ENCODE assay signal across 13 mouse cellular contexts in the genomic region with DNA sequence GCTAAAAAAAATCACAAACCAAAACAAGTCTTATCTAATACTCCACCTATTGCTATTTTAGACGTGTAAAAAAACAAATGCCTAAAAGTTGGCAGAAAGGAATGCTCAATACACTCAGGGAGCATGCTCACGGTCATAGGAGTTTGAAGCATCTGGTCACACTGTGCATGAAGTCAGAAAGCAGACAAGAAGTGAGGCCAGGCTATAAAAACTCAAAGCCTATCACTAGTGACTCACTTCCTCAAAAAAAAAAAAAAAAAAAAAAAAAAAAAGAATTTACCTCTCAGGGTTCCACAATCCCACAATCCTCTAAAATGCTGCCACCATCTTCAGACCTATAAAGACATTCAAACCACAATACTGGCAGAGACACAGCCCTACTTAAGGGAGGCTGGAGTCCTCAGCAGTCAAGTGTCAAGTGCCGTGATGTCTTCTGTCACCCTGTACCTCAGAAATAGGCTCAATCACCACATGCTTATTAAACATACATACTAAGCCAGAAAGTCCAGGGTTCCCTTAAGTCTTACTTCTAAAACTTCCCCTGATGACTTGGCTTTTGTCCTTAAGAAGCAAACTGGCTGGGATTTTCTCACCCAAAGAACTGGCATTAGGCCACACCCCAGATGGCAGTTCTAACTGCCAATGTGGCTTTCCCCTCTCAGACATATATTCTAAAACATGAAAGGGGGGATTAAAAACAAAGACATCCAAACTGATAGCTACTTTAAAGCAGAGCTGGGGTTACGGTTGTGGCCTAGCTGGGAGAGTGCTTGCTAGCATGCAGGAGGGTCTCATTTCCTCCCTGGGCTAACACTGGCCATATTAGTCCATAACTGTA. TPM values are rescaled to one million over a fixed set of nuclear protein-coding genes. Genes with fewer than 3 reads are reported as not detected.
DNase-seq lines count a peak whose midpoint lies in the region; ATAC-seq and TF ChIP-seq lines count a peak whose summit lies in the region.
"Had no signal": no experiment of that assay in that cellular context is flagged by ENCODE, and none has a peak within 500 bp of the region (broad histone marks: within the 10 kb centered on the region; RNA-seq: fewer than 3 reads in every experiment).

No protein-coding gene starts in this region.

- no peaks in the 10 kb centered on the region for H3K9me3 ChIP-seq in ES-E14 (ENCODE audit: control insufficient read depth, insufficient read depth, low read depth, low read length)
- no peaks in the 10 kb centered on the region for H3K9me3 ChIP-seq in heart, postnatal 0 days (replicated peaks; ENCODE audit: control insufficient read depth, low read length)
- H3K9me3 ChIP-seq in neural tube, embryonic 15.5 days (replicated peaks), result no peaks in the 10 kb centered on the region
- H3K9me3 ChIP-seq: embryonic facial prominence, embryonic 13.5 days had no signal

- no peaks in the 10 kb centered on the region for H3K4me1 ChIP-seq in ES-E14 (ENCODE audit: control insufficient read depth in 2 of 2, insufficient read depth in 2 of 2, low read length in 2 of 2, poor library complexity in 1 of 2)
- H3K4me1 ChIP-seq in heart, postnatal 0 days (ENCODE audit: control insufficient read depth, insufficient read depth), result no peaks in the 10 kb centered on the region
- no peaks in the 10 kb centered on the region for H3K4me1 ChIP-seq in neural tube, embryonic 15.5 days
- H3K4me1 ChIP-seq: embryonic facial prominence, embryonic 13.5 days had no signal

- WGBS in heart, postnatal 0 days, result 40% methylated on average over 4 of the region's 4 CpGs
- WGBS in neural tube, embryonic 15.5 days, result 70% methylated on average over 4 of the region's 4 CpGs

- intact Hi-C loops in heart, postnatal 36 days (cut with DNase I), result no loop called here

- TF ChIP-seq EP300 in heart, postnatal 0 days (IDR thresholded peaks at IDR 0.05; ENCODE audit: low read depth), result no peak

- DNase-seq in heart, adult 9 months (ENCODE audit: low spot score in 2 of 2), result peak; percentile 48 to 49
- no peak for DNase-seq in heart, postnatal 36 days
- DNase-seq in ES-E14 (ENCODE audit: low read depth, low spot score), result no peak
- DNase-seq in cerebellum, adult 8-10 months, result peak; percentile 21
- no peak for DNase-seq in heart, postnatal 0 days (ENCODE audit: low spot score)
- no peak for DNase-seq in spleen, postnatal 10 days (ENCODE audit: low spot score in 2 of 2)
- DNase-seq in left cerebral cortex, adult 18-20 months (ENCODE audit: low spot score in 2 of 2), result no peak
- DNase-seq: adrenal gland, postnatal 25 days; gastrocnemius, postnatal 14 days; lung, postnatal 36 days; thymus, postnatal 36 days had no signal

- no peaks in the 10 kb centered on the region for H3K27me3 ChIP-seq in heart, postnatal 0 days (ENCODE audit: control insufficient read depth, insufficient read depth, low read length)
- no peaks in the 10 kb centered on the region for H3K27me3 ChIP-seq in neural tube, embryonic 15.5 days (replicated peaks)
- H3K27me3 ChIP-seq: embryonic facial prominence, embryonic 13.5 days had no signal

- no peak overlapping the region for H3K27ac ChIP-seq in ES-E14 (ENCODE audit: insufficient read depth, low read depth, low read length, poor library complexity, severe bottlenecking)
- H3K27ac ChIP-seq in heart, postnatal 0 days (ENCODE audit: low read depth), result peak overlapping the region; percentile 25; the same call in 1 of the 2 replicates
- H3K27ac ChIP-seq in neural tube, embryonic 15.5 days (replicated peaks), result no peak overlapping the region
- H3K27ac ChIP-seq: embryonic facial prominence, embryonic 13.5 days had no signal

- no peak overlapping the region for H3K4me2 ChIP-seq in heart, postnatal 0 days (ENCODE audit: low read depth, low read length)
- no peak overlapping the region for H3K4me2 ChIP-seq in neural tube, embryonic 15.5 days
- H3K4me2 ChIP-seq: embryonic facial prominence, embryonic 13.5 days had no signal

- H3K36me3 ChIP-seq in ES-E14 (ENCODE audit: control insufficient read depth, insufficient read depth, low read length, poor library complexity, severe bottlenecking), result no peaks in the 10 kb centered on the region
- no peaks in the 10 kb centered on the region for H3K36me3 ChIP-seq in heart, postnatal 0 days (replicated peaks; ENCODE audit: control insufficient read depth, insufficient read depth, low read length)
- H3K36me3 ChIP-seq in neural tube, embryonic 15.5 days, result no peaks in the 10 kb centered on the region
- H3K36me3 ChIP-seq: embryonic facial prominence, embryonic 13.5 days had no signal

- H3K9ac ChIP-seq in ES-E14 (ENCODE audit: insufficient read depth, low read depth, low read length, poor library complexity, severe bottlenecking), result no peak overlapping the region
- no peak overlapping the region for H3K9ac ChIP-seq in heart, postnatal 0 days (replicated peaks; ENCODE audit: low read depth, low read length)
- H3K9ac ChIP-seq in neural tube, embryonic 15.5 days (replicated peaks), result no peak overlapping the region
- H3K9ac ChIP-seq: embryonic facial prominence, embryonic 13.5 days had no signal

- peak; percentile 49 for ATAC-seq in heart, postnatal 0 days (ENCODE audit: insufficient read depth, low read depth)
- ATAC-seq in neural tube, embryonic 15.5 days (ENCODE audit: low FRiP score), result no peak

- in situ Hi-C loops in ES-E14 (cut with MboI; ENCODE audit: low sequenced_read_pairs in 2 of 2, unreplicated experiment in 2 of 2), result no loop called here

- no peak for TF ChIP-seq CTCF in heart, postnatal 0 days (IDR thresholded peaks at IDR 0.05; ENCODE audit: low read depth)

- no peak overlapping the region for H3K4me3 ChIP-seq in ES-E14 (ENCODE audit: insufficient read depth in 1 of 2, low read depth in 1 of 2, low read length in 2 of 2, poor library complexity in 1 of 2, severe bottlenecking in 1 of 2)
- H3K4me3 ChIP-seq in heart, postnatal 0 days (ENCODE audit: low read depth, low read length), result no peak overlapping the region
- H3K4me3 ChIP-seq in neural tube, embryonic 15.5 days (replicated peaks), result no peak overlapping the region
- H3K4me3 ChIP-seq: embryonic facial prominence, embryonic 13.5 days had no signal

TF ChIP-seq in ES-E14, 5 proteins besides CTCF, POLR2A, EP300 and RAD21:
- TF ChIP-seq MAFK (IDR thresholded peaks at IDR 0.05; ENCODE audit: insufficient read depth, low read depth, low read length), result no peak
- 0 out of 2 replicates have a peak, but pooled peaks have one; percentile 12 for TF ChIP-seq ZNF384 (IDR thresholded peaks at IDR 0.05; ENCODE audit: low read depth, low read length)
TF ChIP-seq in ES-E14: peak in this region for 1.

RNA-seq across cellular contexts. Expression of a gene that starts 42.7 kb away (rescaled TPM):
- total RNA-seq in heart, postnatal 36 days (2021), result 10 to 100 TPM; 33.4 to 34.3 TPM
- 48.0 and 73.7 TPM in 2 replicates for total RNA-seq in ES-E14 (2012; rRNA removed)
- total RNA-seq in heart, postnatal 0 days (2014; rRNA removed; ENCODE audit: low replicate concordance), result 34.4 and 37.1 TPM in 2 replicates
- 15.4 and 15.7 TPM in 2 replicates for polyA plus RNA-seq in heart, postnatal 0 days (2015; fragmentation: Nextera tagmentation; extraction: Ambion mirVana)
- 10.8 and 15.1 TPM in 2 replicates for polyA plus RNA-seq in neural tube, embryonic 15.5 days (2015; fragmentation: Nextera tagmentation; extraction: Ambion mirVana)
- total RNA-seq in left cerebral cortex, adult 18-20 months (2021), result 10 to 100 TPM; 53.1 to 61.2 TPM

Comparison
In these comparisons a context has a peak if more than half of its experiments do, and no peak if none do; other contexts are left out.
1. DNase-seq: peak in heart, adult 9 months (2 of 2) and cerebellum, adult 8-10 months (single experiment); none in heart, postnatal 36 days (0 of 2), ES-E14 (single experiment), heart, postnatal 0 days (single experiment), spleen, postnatal 10 days (0 of 2) and left cerebral cortex, adult 18-20 months (0 of 2).